In the genomic region with DNA sequence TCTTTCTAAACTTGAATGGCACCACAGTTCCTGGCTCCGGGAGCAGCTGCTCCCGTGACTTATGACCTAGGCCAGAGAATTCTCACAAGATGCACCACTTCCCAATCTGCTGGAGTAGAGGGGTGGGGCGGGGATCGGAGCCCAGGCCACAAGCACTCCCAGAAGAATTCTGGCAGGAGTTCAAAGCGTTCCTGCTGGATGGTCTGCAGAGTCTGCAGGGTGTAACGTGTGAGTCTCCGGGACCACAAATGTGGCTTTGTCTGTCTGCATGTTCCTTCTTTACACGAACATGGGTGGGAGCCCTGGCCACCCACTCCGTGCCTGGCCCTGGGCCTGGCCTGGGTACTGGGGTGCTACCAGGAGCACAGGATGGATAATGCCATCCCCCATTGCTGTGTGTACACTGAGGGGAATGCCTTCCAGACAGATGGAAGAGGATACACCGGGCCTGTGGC, we compare ENCODE assay signal across 9 mouse cellular contexts. TPM values are rescaled to one million over a fixed set of nuclear protein-coding genes. Genes with fewer than 3 reads are reported as not detected.
DNase-seq lines count a peak whose midpoint lies in the region; ATAC-seq and TF ChIP-seq lines count a peak whose summit lies in the region.
"Had no signal": no experiment of that assay in that cellular context is flagged by ENCODE, and none has a peak within 500 bp of the region (broad histone marks: within the 10 kb centered on the region; RNA-seq: fewer than 3 reads in every experiment).

No protein-coding gene starts in this region.

- no peaks in the 10 kb centered on the region for H3K36me3 ChIP-seq in hindbrain, postnatal 0 days (ENCODE audit: insufficient read depth, low read length)
- H3K36me3 ChIP-seq in lung, postnatal 0 days (ENCODE audit: insufficient read depth, low read length) = no peaks in the 10 kb centered on the region
- H3K36me3 ChIP-seq: G1E had no signal

- WGBS in hindbrain, postnatal 0 days = 33% methylated on average over 10 of the region's 10 CpGs
- 15% methylated on average over 10 of the region's 10 CpGs for WGBS in lung, postnatal 0 days

- DNase-seq in left cerebral cortex, postnatal 4 days = peak; percentile 51
- no peak for DNase-seq in left cerebral cortex, adult 11 months (ENCODE audit: low spot score)
- DNase-seq in gastrocnemius, adult 18-20 months (ENCODE audit: low spot score) = peak; percentile 40
- DNase-seq in hindbrain, postnatal 0 days (ENCODE audit: low spot score) = peak; percentile 72
- peak; percentile 87 for DNase-seq in lung, postnatal 0 days (ENCODE audit: low spot score)
- DNase-seq in thymus, adult 18-20 months = no peak

- no peak overlapping the region for H3K9ac ChIP-seq in hindbrain, postnatal 0 days (replicated peaks; ENCODE audit: low read length)
- H3K9ac ChIP-seq in lung, postnatal 0 days (replicated peaks; ENCODE audit: low read depth) = no peak overlapping the region

- no peaks in the 10 kb centered on the region for H3K9me3 ChIP-seq in hindbrain, postnatal 0 days (ENCODE audit: low read length)
- no peaks in the 10 kb centered on the region for H3K9me3 ChIP-seq in lung, postnatal 0 days (ENCODE audit: low read length)

- no peak overlapping the region for H3K4me2 ChIP-seq in hindbrain, postnatal 0 days (ENCODE audit: low read depth, low read length)
- no peak overlapping the region; the same call in 1 of the 2 replicates for H3K4me2 ChIP-seq in lung, postnatal 0 days (replicated peaks; ENCODE audit: low read depth, low read length)

- intact Hi-C loops in left cerebral cortex, postnatal 4 days (cut with DNase I) = no loop called here

- H3K4me1 ChIP-seq in hindbrain, postnatal 0 days (ENCODE audit: insufficient read depth, low read length) = peaks cover 6% of the 10 kb centered on the region
- H3K4me1 ChIP-seq in lung, postnatal 0 days (ENCODE audit: insufficient read depth, low read depth, low read length) = peaks cover 17% of the 10 kb centered on the region; the same call in 1 of the 2 replicates

- no peak overlapping the region for H3K4me3 ChIP-seq in hindbrain, postnatal 0 days (ENCODE audit: low read length)
- no peak overlapping the region for H3K4me3 ChIP-seq in lung, postnatal 0 days (ENCODE audit: low read depth, low read length)

- ATAC-seq in hindbrain, postnatal 0 days = peak; percentile 71
- ATAC-seq in lung, postnatal 0 days = peak; percentile 84
- ATAC-seq in granulocyte monocyte progenitor cell, adult 5-6 weeks (replicated peaks; ENCODE audit: poor library complexity, severe bottlenecking) = no peak
- ATAC-seq in megakaryocyte, adult 5-6 weeks (ENCODE audit: poor library complexity, severe bottlenecking) = no peak

- H3K27me3 ChIP-seq in hindbrain, postnatal 0 days (ENCODE audit: insufficient read depth, low read length) = no peaks in the 10 kb centered on the region
- no peaks in the 10 kb centered on the region for H3K27me3 ChIP-seq in lung, postnatal 0 days (replicated peaks; ENCODE audit: insufficient read depth, low read length)

- no peak for TF ChIP-seq CTCF in hindbrain, postnatal 0 days (IDR thresholded peaks at IDR 0.05; ENCODE audit: low read depth)
- TF ChIP-seq CTCF in lung, postnatal 0 days (IDR thresholded peaks at IDR 0.05) = 0 out of 2 replicates have a peak, but pooled peaks have one; percentile 1

- peak overlapping the region; percentile 26; the same call in 1 of the 2 replicates for H3K27ac ChIP-seq in hindbrain, postnatal 0 days
- H3K27ac ChIP-seq in lung, postnatal 0 days (ENCODE audit: low read length) = no peak overlapping the region

- peak; percentile 51 for TF ChIP-seq EP300 in lung, postnatal 0 days (IDR thresholded peaks at IDR 0.05)

RNA-seq across cellular contexts. Expression of a gene that starts 28.5 kb away (rescaled TPM):
- 10 to 100 TPM; 70.8 to 73.6 TPM for total RNA-seq in left cerebral cortex, postnatal 4 days (2021)
- total RNA-seq in gastrocnemius, adult 18-20 months (2021) = under 1 TPM; 0.50 to 0.62 TPM
- 18.8 and 27.9 TPM in 2 replicates for total RNA-seq in hindbrain, postnatal 0 days (2014; rRNA removed)
- polyA plus RNA-seq in hindbrain, postnatal 0 days (2015; fragmentation: Nextera tagmentation; extraction: Ambion mirVana) = 24.4 TPM in 2 replicates
- 7.4 and 11.8 TPM in 2 replicates for polyA plus RNA-seq in lung, postnatal 0 days (2015; fragmentation: Nextera tagmentation; extraction: Ambion mirVana)
- not detected in 2 replicates for total RNA-seq in granulocyte monocyte progenitor cell, adult 5-6 weeks (2014; fragmentation: Nextera tagmentation)
- under 0.01 TPM in 1 of 2 replicates, not detected in the other for total RNA-seq in granulocyte monocyte progenitor cell, adult 5-6 weeks (2017)
- total RNA-seq in megakaryocyte, adult 5-6 weeks (2015) = 0.07 and 0.18 TPM in 2 replicates
- 0.07 and 1.1 TPM in 2 replicates for total RNA-seq in megakaryocyte, adult 5-6 weeks (2017)
- polyA plus RNA-seq: G1E had no signal

Comparison
In these comparisons a context has a peak if more than half of its experiments do, and no peak if none do; other contexts are left out.
1. DNase-seq: peak in left cerebral cortex, postnatal 4 days (single experiment), gastrocnemius, adult 18-20 months (single experiment), hindbrain, postnatal 0 days (single experiment) and lung, postnatal 0 days (single experiment); none in left cerebral cortex, adult 11 months (single experiment) and thymus, adult 18-20 months (0 of 2).
2. ATAC-seq: peak in hindbrain, postnatal 0 days (single experiment) and lung, postnatal 0 days (single experiment); none in granulocyte monocyte progenitor cell, adult 5-6 weeks (single experiment) and megakaryocyte, adult 5-6 weeks (single experiment).